Mouse (Mus musculus) cerebellum, adult 2 months (tissue): ENCODE data around the gene Krt88.

Experiments
- CTCF ChIP-seq: fragments of 200-500 bp; IDR thresholded peaks from 2 replicates; pipeline ENCODE4 v1.5.1; 2011; ENCODE audit warnings: low read depth, mild to moderate bottlenecking, control low read depth, low read length, moderate library complexity, borderline replicate concordance; ENCODE audit not compliant: insufficient read depth
- POLR2A ChIP-seq: fragments of 200-500 bp; IDR thresholded peaks from 2 replicates; pipeline ENCODE4 v1.6.1; 2011; ENCODE audit warnings: low read length, control low read depth, borderline replicate concordance; ENCODE audit not compliant: insufficient read depth

- TF ChIP-seq CTCF (no peak), POLR2A (no peak)
Measured at GRCm38 (mm10) chr15:101414807-101415565, 32.6 kb upstream of the Krt88 start.
